Mouse (Mus musculus): ENCODE measurements around the gene Sox5. TPM values are rescaled to one million over a fixed set of nuclear protein-coding genes. Genes with fewer than 3 reads are reported as not detected.

The Sox5 gene
- polyA plus RNA-seq, 1 experiment from 2014 or later = 34.6 TPM

DNA sequence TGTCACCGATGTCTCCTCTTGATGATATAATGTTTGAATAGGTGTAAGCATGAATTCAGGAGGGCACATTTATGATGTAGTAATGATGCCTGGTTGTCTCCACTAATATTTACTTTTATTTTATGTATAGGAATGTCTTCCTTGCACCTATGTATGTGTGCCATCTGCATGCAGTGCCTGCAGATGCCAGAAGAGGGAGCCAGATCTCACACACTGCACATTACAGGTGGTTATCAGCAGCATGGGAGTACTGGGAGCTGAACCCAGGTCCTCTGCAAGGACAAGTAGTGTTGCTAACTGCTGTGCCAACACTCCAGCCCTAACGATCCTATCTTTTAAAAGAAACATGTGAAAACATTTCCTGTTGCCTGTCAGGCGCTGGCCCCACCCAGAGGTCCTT lies 442.2 kb downstream of the Sox5 start:
- Histone ChIP-seq H3K9ac (replicated peaks; ENCODE audit: low read depth, low read length) (no peak overlapping the region), H3K4me3 (ENCODE audit: low read depth, low read length) (no peak overlapping the region), H3K4me1 (ENCODE audit: control insufficient read depth, insufficient read depth, low read length) (no peaks in the 10 kb centered on the region), H3K4me2 (ENCODE audit: low read depth, low read length) (no peak overlapping the region), H3K27ac (ENCODE audit: low read depth, low read length) (no peak overlapping the region), H3K9me3 (ENCODE audit: control insufficient read depth, low read length) (no peaks in the 10 kb centered on the region), H3K36me3 (ENCODE audit: control insufficient read depth, insufficient read depth, low read length) (no peaks in the 10 kb centered on the region), H3K27me3 (ENCODE audit: control insufficient read depth, insufficient read depth, low read length) (no peaks in the 10 kb centered on the region)
- WGBS = 94% methylated on average over 3 of the region's 3 CpGs
- no peak for ATAC-seq (ENCODE audit: low read depth)

DNA sequence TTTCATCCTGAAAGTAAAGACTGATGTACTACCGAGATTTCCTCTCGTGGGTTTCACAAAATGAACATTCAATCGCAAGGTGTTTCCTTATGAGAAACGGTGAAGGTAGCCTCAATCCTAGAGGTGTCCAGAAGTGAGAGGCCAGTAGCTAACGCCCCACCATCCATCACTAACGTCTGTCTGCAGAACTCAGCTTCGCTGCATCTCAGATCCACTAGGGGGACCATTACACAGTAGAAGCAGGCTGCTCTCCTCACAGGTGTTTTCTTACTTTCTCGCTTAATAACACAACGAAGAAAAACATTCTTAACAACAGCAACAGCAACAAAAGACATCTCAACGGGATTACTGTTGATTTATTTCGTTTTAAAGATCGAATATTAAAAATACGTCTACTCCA lies 442.8 kb downstream of the Sox5 start:
- no peak for ATAC-seq (ENCODE audit: low read depth)
- Histone ChIP-seq H3K4me2 (ENCODE audit: low read depth, low read length) (no peak overlapping the region), H3K27ac (ENCODE audit: low read depth, low read length) (no peak overlapping the region), H3K9ac (replicated peaks; ENCODE audit: low read depth, low read length) (no peak overlapping the region), H3K4me1 (ENCODE audit: control insufficient read depth, insufficient read depth, low read length) (no peaks in the 10 kb centered on the region), H3K27me3 (ENCODE audit: control insufficient read depth, insufficient read depth, low read length) (no peaks in the 10 kb centered on the region), H3K36me3 (ENCODE audit: control insufficient read depth, insufficient read depth, low read length) (no peaks in the 10 kb centered on the region), H3K9me3 (ENCODE audit: control insufficient read depth, low read length) (no peaks in the 10 kb centered on the region), H3K4me3 (ENCODE audit: low read depth, low read length) (no peak overlapping the region)
- 68% methylated on average over 13 of the region's 13 CpGs for WGBS

DNA sequence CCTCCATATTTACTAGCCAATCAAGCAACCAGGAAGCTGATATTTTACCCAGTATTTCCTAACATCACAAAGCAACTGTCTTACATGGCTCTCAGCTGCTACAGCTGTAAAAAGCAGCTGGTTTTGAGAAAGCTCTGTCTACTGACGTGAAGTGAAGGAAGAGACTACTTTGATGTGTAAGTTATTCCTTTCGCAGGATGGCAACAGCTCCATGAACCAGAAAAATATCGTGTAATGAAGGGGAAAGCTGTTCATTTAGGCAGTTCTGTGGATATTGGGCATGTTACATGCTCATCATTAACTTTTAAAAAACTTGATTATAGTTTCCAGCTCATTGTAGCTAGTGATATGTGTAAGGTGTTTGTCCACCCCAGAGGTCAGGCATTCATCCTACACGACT lies 443.6 kb downstream of the Sox5 start:
- H3K4me2 ChIP-seq (ENCODE audit: low read depth, low read length) = no peak overlapping the region
- H3K9ac ChIP-seq (replicated peaks; ENCODE audit: low read depth, low read length) = no peak overlapping the region
- ATAC-seq (ENCODE audit: low read depth) = no peak
- no peaks in the 10 kb centered on the region for H3K4me1 ChIP-seq (ENCODE audit: control insufficient read depth, insufficient read depth, low read length)
- no peaks in the 10 kb centered on the region for H3K27me3 ChIP-seq (ENCODE audit: control insufficient read depth, insufficient read depth, low read length)
- H3K9me3 ChIP-seq (ENCODE audit: control insufficient read depth, low read length) = no peaks in the 10 kb centered on the region
- no peaks in the 10 kb centered on the region for H3K36me3 ChIP-seq (ENCODE audit: control insufficient read depth, insufficient read depth, low read length)
- WGBS = 46% methylated on average over 4 of the region's 4 CpGs
- no peak overlapping the region for H3K27ac ChIP-seq (ENCODE audit: low read depth, low read length)
- H3K4me3 ChIP-seq (ENCODE audit: low read depth, low read length) = no peak overlapping the region

DNA sequence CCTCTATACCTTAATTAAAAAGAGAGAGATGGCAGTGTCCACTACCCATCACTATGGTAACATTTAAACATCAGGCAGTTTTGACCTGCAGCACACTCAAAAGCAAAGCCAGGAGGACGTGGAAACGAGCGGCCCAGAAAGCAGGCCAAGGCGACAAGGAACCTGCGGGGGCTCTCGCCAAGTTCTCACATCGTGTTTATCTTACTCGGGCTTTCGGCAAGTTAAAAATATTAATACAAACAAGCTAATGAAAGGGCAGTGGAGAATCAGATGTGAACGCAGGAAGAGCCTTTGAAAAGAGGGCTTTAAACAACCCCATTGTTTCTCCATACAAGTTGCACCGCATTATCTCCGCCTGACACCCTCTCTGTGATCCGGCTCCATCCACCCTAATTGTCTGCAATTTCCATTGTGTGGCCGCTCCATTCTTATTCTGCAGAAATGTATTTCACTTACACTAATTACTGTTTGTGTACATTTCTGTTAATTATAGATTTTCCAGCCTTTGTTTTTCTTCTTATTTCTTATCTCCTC lies 444.3 kb downstream of the Sox5 start:
- no peak overlapping the region for H3K4me2 ChIP-seq (ENCODE audit: low read depth, low read length)
- H3K27ac ChIP-seq (ENCODE audit: low read depth, low read length) = no peak overlapping the region
- no peaks in the 10 kb centered on the region for H3K27me3 ChIP-seq (ENCODE audit: control insufficient read depth, insufficient read depth, low read length)
- H3K4me1 ChIP-seq (ENCODE audit: control insufficient read depth, insufficient read depth, low read length) = no peaks in the 10 kb centered on the region
- no peaks in the 10 kb centered on the region for H3K9me3 ChIP-seq (ENCODE audit: control insufficient read depth, low read length)
- WGBS = 8% methylated on average over 14 of the region's 14 CpGs
- no peaks in the 10 kb centered on the region for H3K36me3 ChIP-seq (ENCODE audit: control insufficient read depth, insufficient read depth, low read length)
- H3K9ac ChIP-seq (replicated peaks; ENCODE audit: low read depth, low read length) = no peak overlapping the region
- no peak for ATAC-seq (ENCODE audit: low read depth)
- no peak overlapping the region for H3K4me3 ChIP-seq (ENCODE audit: low read depth, low read length)

DNA sequence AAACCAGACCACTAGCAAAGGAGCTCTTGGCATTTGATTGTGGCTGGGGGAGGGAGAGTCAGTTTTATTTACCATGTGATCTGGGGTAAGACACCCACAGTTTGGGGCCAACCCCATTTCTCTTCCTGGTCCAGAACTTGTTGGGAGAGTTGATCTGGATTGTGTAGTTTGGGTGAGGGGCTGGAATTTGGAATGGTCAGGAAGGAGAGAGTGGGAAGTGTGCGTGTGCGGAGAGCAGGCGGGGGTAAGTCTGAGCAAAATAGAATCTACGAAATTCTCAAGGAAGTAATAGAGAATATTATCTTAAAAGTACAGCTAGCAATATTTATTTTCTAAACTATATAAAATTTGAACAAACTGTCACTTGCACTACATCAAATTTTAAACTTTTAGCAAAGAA lies 445.0 kb downstream of the Sox5 start:
- 93% methylated on average over 4 of the region's 4 CpGs for WGBS
- Histone ChIP-seq H3K4me1 (ENCODE audit: control insufficient read depth, insufficient read depth, low read length) (no peaks in the 10 kb centered on the region), H3K36me3 (ENCODE audit: control insufficient read depth, insufficient read depth, low read length) (no peaks in the 10 kb centered on the region), H3K27me3 (ENCODE audit: control insufficient read depth, insufficient read depth, low read length) (no peaks in the 10 kb centered on the region), H3K4me3 (ENCODE audit: low read depth, low read length) (no peak overlapping the region), H3K27ac (ENCODE audit: low read depth, low read length) (no peak overlapping the region), H3K9me3 (ENCODE audit: control insufficient read depth, low read length) (no peaks in the 10 kb centered on the region), H3K4me2 (ENCODE audit: low read depth, low read length) (no peak overlapping the region), H3K9ac (replicated peaks; ENCODE audit: low read depth, low read length) (no peak overlapping the region)
- ATAC-seq (ENCODE audit: low read depth) = no peak

DNA sequence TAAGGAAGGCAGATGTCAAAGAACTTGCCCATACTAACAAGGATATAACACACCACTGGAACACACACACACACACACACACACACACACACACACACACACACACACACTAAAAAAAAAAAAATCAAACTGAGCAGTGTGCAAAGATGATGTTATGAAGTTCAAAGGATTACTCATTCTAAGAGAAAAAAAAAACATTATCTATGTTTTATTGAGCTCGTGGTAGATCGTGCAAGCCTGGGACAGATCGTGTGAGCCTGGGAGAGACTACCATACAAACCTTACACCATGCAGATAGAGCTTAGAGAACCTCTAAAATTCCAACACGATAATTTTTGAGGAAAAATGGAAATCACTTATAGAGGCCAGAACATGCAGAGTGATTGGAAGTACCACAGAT lies 448.6 kb downstream of the Sox5 start:
- Histone ChIP-seq H3K9ac (replicated peaks; ENCODE audit: low read depth, low read length) (no peak overlapping the region), H3K9me3 (ENCODE audit: control insufficient read depth, low read length) (no peaks in the 10 kb centered on the region), H3K4me1 (ENCODE audit: control insufficient read depth, insufficient read depth, low read length) (no peaks in the 10 kb centered on the region), H3K4me2 (ENCODE audit: low read depth, low read length) (no peak overlapping the region), H3K27ac (ENCODE audit: low read depth, low read length) (no peak overlapping the region), H3K27me3 (ENCODE audit: control insufficient read depth, insufficient read depth, low read length) (no peaks in the 10 kb centered on the region), H3K4me3 (ENCODE audit: low read depth, low read length) (no peak overlapping the region), H3K36me3 (ENCODE audit: control insufficient read depth, insufficient read depth, low read length) (no peaks in the 10 kb centered on the region)
- WGBS = 95% methylated on average over 4 of the region's 4 CpGs
- ATAC-seq (ENCODE audit: low read depth) = no peak

DNA sequence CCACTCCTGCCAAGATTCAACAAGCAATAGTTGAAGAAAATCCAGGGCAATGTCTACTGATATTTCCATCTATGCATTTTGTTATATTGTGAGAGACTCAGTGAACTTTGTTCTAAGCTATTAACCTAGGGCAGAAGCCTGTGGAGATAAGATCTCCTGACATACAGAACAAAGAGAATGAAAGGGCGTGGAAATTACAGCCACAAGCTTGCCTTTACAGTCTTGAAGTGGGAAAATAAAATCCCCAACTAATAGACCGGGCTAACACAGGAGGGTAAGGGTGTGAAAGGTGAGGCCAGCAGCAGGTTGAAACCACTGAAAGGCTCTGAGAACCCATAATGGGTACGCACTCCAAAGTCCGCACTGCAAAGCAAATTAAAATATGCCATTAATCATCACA lies 449.8 kb downstream of the Sox5 start:
- Histone ChIP-seq H3K9me3 (ENCODE audit: control insufficient read depth, low read length) (no peaks in the 10 kb centered on the region), H3K27ac (ENCODE audit: low read depth, low read length) (no peak overlapping the region), H3K27me3 (ENCODE audit: control insufficient read depth, insufficient read depth, low read length) (no peaks in the 10 kb centered on the region), H3K4me2 (ENCODE audit: low read depth, low read length) (no peak overlapping the region), H3K4me3 (ENCODE audit: low read depth, low read length) (no peak overlapping the region), H3K9ac (replicated peaks; ENCODE audit: low read depth, low read length) (no peak overlapping the region), H3K4me1 (ENCODE audit: control insufficient read depth, insufficient read depth, low read length) (no peaks in the 10 kb centered on the region), H3K36me3 (ENCODE audit: control insufficient read depth, insufficient read depth, low read length) (no peaks in the 10 kb centered on the region)
- WGBS = 77% methylated on average over 4 of the region's 4 CpGs
- ATAC-seq (ENCODE audit: low read depth) = no peak

DNA sequence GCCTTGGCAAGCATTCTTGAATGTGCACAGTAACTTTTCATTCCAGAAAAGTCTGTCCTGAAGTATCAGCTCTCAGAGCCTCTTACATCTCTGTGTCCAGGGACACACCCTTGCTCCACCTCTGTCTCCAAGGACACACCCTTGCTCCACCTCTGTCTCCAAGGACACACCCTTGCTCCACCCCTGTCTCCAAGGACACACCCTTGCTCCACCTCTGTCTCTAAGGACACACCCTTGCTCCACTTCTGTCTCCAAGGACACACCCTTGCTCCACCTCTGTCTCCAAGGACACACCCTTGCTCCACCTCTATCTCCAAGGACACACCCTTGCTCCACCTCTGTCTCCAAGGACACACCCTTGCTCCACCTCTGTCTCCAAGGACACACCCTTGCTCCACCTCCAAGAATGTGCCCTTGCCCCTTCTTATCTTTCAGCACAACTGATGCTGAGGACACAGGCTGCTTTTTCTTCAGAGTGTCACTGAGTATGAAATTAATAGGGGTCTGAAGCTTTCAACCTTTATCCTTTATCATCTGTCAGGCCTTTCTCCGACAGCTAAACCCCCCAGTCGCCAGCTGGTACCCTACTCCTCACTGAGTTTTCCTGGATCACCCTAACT lies 452.4 kb downstream of the Sox5 start:
- Histone ChIP-seq H3K4me2 (ENCODE audit: low read depth, low read length) (no peak overlapping the region), H3K27ac (ENCODE audit: low read depth, low read length) (no peak overlapping the region), H3K4me3 (ENCODE audit: low read depth, low read length) (no peak overlapping the region), H3K4me1 (ENCODE audit: control insufficient read depth, insufficient read depth, low read length) (no peaks in the 10 kb centered on the region), H3K9me3 (ENCODE audit: control insufficient read depth, low read length) (no peaks in the 10 kb centered on the region), H3K36me3 (ENCODE audit: control insufficient read depth, insufficient read depth, low read length) (no peaks in the 10 kb centered on the region), H3K9ac (replicated peaks; ENCODE audit: low read depth, low read length) (no peak overlapping the region), H3K27me3 (ENCODE audit: control insufficient read depth, insufficient read depth, low read length) (no peaks in the 10 kb centered on the region)
- ATAC-seq (ENCODE audit: low read depth) = no peak
- 83% methylated on average over 2 of the region's 2 CpGs for WGBS

DNA sequence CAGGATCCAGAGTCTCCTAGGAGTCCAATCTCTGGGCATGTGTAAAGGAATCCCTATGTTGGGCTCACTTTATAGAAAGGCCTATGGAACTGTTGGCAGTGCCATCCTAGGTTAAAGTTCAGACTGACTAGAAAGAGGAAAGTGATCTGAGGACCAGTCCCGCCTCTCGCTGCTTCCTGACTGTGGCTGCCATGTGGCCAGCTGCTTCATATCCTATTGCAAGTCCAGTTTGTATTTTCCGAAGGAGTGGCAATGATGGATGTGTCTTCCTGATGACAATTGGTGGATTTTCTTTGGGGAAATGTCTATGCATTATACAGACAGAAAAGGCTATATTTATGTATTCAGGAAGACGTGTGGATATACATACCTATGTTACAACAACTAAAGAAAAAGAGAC lies 453.0 kb downstream of the Sox5 start:
- ATAC-seq (ENCODE audit: low read depth) = no peak
- H3K9me3 ChIP-seq (ENCODE audit: control insufficient read depth, low read length) = no peaks in the 10 kb centered on the region
- H3K27me3 ChIP-seq (ENCODE audit: control insufficient read depth, insufficient read depth, low read length) = no peaks in the 10 kb centered on the region
- H3K4me1 ChIP-seq (ENCODE audit: control insufficient read depth, insufficient read depth, low read length) = no peaks in the 10 kb centered on the region
- 91% methylated on average over 4 of the region's 4 CpGs for WGBS
- H3K9ac ChIP-seq (replicated peaks; ENCODE audit: low read depth, low read length) = no peak overlapping the region
- no peaks in the 10 kb centered on the region for H3K36me3 ChIP-seq (ENCODE audit: control insufficient read depth, insufficient read depth, low read length)
- no peak overlapping the region for H3K4me2 ChIP-seq (ENCODE audit: low read depth, low read length)
- no peak overlapping the region for H3K4me3 ChIP-seq (ENCODE audit: low read depth, low read length)
- H3K27ac ChIP-seq (ENCODE audit: low read depth, low read length) = no peak overlapping the region
